Mouse (Mus musculus) adrenal gland, adult 8-10 months (tissue): Measurements from ENCODE around the gene Rbfox1. TPM values are rescaled to one million over a fixed set of nuclear protein-coding genes. Genes with fewer than 3 reads are reported as not detected.

Experiments used
- DNase-seq: peaks from one replicate; pipeline ENCODE4 v3.0.0; 2022
- total RNA-seq, 4 experiments: library from RNA; stranded (reverse); gene quantifications; 2 replicates each; pipeline ENCODE4 v1.2.4; 2022

Rbfox1 gene
- total RNA-seq, 4 experiments from 2014 or later = 1.3 to 4.0 (median 2.3) TPM

DNA sequence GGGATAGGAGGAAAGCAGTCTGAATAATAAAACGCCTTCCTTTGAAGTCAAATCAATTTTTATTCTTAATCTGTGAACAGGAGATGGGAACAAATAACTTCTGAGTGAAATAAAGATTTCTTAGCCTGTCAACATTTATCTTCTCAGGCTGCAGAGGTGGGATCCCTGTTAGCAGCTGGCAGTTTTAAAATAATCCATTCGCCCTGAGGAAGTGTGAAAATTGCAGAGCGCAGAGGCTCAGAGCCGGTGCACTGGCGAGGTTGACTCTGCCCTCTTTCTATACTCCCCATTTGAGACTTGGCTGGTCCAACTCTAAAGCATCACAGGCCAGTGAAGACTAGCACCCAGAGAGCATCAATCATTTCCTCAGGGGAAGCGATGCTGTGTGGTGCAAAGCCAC, 342.3 kb downstream of the Rbfox1 start:
- no peak for DNase-seq

DNA sequence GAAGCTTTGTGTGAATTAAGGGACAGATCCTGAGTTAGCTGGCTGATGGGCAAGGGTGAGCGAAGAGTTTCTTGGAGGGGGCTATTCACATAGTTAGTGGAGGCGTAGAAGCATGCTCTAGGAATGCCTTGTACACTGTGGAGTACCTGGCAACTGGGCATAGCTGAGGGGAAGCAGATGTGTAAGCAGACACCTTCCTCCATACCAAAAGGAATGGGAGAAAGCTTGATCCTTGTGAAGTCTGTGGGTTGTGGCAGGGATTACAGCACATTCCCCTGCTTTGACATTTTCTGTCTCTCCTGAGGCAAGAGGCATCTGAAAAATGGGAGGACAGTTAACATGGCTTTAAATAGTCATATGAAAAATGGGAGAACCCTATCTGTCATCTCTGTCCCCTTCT, 347.8 kb downstream of the Rbfox1 start:
- no peak for DNase-seq

DNA sequence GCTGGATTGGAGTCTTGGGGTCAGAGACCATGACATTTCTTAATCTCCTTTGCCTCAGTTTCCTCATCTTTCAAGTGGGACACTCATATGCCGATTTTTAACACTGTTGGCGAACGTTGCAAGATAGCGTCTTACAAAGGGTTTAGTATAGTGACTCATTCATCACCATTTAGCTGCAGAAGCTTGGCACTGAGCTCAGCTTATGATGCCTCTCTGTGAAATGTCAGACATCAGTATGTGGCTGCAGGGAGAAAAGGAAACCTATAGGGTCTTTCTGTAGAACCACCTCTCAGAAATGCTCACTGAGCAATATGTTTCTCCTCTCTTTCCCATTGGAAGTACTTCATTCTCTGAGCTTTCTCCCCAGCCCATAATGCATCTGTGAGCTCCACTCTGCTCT, 356.2 kb downstream of the Rbfox1 start:
- DNase-seq = no peak

DNA sequence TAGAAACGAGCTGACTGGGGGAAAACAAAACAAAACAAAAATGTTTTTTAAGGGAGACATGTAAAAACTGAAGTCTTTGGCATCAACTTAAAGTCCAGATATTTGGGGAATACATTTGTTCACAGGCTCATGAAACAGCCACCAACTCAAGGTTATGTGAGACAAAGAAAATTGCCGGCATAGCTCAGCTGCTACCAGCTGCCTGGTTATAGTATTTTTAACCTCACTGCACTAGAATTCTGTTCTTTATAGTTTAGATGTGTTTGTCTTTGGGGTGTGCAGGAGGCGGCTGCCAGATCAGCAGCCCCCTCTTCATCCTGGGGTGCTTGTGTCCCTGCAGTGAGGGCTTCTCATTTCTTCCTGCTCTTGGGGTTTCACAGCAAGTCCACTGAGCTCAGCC, 357.3 kb downstream of the Rbfox1 start:
- no peak for DNase-seq

DNA sequence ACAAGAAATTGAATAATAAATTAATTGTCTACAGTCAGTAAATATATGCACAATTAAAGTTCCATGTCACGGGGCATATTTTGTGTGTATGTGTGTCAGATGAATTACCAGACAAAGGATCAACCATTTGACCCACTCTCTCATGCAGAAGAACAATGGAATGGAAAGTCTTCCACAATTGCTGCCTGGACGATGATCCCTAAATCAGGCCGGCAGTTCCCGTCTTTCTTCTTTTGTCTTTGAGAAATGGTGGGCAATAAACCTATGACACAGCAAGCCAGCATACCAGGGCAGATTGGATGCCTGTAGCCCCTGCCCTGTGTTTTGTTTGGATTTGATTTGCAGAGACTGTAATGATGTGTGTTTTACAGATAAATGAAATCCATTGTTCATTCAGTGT, 362.4 kb downstream of the Rbfox1 start:
- DNase-seq = no peak

DNA sequence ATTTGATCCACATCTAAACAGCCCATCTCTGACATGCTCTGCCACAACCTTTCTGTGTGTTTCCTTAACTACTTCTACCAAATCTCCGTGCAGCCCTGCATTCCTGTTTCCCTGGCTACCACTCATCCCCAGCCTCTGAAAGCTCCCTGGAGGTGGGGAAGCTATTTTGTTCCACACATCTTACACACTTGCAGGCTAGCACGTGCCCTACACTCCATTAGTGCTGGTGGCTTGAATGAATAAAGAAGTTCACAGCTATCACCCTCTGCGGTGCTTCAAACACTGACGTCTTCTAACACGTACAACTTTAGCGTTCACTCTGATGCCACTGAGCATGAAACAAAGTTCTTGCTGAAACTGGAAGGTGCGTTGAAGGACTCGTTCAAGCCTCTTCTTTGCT, 379.4 kb downstream of the Rbfox1 start:
- no peak for DNase-seq

DNA sequence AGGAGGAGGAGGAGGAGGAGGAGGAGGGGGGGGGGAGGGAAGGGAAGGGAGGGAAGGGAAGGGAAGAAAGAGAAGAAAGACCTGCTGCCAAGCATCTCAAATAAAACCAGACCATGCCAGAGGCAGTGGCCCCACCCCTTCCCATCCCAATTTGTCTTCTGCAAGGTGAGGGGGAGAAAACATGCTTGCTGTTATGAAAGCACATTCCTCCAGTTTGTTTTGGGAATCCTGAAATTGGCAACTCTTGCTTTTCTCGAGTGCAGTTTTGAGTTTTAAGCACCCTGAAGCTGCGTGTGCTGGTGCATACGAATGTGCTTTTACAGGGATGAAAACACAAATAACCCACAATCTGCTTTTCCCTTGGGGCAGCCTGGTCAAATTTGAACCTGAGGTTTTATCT, 380.5 kb downstream of the Rbfox1 start:
- no peak for DNase-seq

DNA sequence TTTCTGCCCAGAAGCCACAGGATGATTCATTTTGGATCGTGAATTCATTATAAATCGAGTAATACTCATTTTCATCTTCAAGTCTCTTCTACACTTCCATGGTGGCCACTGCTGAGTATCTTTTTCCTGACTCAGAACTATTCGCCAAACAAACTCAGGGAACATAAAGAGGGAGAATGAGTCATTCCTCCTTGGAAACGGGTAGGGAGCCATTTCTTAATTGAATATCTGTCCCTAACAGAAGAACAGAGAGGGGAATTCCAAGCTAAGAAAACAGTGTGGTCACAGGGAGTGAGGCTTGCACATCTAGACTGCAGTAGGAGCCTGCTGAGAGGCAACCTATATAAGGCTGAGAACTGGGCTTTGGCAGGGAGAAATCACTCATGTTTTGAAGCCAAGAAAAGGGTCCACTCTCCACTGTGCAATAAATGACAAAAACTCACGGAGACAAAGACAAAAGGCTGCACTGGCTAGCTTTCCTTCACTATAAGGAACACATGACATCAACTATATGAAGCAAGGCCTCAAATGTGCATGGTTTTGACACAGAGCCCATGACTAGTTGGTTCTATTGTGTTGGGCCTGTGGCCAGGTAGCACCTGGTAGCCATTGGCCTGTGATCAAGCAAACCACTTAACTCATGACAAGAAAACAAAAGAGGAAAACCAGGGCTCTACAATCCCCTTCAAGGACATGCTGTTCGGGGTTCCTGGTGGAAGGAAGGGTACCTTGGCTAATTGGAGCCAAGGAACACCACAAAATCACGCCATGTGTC, 386.6 kb downstream of the Rbfox1 start:
- no peak for DNase-seq

DNA sequence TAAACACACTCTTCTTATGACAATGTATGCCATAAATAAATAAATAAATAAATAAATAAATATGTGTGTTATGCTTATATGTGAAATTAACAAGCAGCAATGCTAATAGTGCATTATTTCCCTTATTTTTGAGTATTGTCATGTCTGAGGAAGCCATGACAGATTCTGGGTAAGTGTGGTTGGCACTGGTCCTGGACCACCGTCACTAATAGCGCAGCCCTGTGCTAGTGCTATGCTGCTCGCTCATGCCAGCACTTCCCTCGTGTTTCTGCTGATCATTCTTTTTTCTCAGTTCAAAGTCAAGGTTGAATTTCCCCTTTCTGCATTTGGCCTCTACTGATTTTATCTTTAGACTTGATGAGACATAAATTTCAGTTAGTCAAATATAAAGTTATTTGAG, 398.3 kb downstream of the Rbfox1 start:
- no peak for DNase-seq

DNA sequence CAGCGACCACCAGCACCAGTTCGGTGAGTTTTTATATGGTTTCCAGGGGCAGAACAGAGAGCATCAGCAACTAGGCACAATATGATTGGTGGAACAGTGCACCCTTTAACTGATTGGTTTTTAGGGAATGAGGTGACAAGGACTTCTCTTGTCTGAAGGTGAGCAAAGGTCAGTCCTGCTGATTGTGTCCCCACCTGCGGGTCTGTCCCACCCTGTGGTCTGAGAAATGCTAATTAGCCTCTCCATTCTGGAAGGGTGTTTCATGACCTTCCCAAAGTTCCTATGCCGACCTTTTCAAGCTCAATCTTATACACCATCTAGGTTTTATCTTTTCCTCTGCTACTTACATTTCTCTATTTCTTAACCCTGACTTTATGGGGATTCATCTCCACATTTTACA, 399.2 kb downstream of the Rbfox1 start:
- DNase-seq = no peak

DNA sequence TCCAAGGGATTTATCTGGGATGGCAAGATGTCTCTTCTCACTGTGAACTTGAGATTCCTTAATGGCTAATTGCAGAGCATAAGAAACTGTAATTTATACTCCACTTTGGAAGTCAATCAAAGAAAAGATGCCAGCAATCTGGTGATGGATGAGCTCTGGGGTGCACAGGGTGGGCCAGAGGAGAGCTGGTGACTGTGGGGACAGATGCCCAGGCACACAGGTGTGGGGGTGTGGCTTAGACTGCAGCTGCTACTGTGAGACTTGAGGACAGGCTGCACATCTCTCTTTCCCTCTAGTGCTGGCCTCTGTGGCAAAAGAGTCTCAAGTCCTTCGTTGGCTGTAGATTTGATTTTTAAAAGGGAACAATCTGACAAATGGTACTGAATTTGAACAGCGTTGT, 402.5 kb downstream of the Rbfox1 start:
- no peak for DNase-seq

DNA sequence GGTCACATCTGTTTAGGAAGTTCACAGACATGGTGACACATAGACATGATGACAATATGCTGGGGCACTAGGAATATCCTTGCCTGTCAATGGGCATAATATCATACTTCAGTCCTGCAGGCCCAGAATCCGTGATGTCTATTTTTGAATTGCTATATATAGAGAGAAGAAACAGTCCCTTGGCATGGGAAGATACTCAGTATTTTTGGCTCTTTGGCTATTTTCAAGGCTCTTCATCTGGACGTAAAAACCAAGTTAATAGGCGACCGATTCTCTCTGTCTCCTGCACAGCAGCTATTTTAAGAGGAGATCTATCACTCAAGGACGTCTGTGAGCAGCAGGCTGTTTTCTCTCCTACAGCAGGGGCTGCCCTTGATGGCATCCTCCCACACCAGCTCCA, 415.0 kb downstream of the Rbfox1 start:
- no peak for DNase-seq

DNA sequence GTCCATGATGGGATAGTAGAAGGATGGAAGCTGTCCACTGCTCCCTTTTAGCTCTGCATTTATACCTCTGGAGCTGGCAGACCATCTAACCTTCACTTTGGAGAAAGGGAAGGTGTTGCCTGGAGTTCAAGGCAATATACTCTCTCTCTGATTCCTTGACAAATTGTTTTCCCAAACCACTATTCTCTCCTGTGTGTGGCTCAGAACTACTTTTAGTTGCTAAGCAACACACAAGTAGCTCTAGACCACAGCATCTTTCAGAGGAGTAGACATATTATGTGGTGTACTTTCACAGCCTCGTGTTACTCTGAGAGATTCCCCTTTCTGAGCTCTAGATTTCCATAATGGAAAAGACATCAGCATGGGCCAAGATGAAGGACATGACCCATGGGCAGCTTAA, 417.9 kb downstream of the Rbfox1 start:
- DNase-seq = no peak

DNA sequence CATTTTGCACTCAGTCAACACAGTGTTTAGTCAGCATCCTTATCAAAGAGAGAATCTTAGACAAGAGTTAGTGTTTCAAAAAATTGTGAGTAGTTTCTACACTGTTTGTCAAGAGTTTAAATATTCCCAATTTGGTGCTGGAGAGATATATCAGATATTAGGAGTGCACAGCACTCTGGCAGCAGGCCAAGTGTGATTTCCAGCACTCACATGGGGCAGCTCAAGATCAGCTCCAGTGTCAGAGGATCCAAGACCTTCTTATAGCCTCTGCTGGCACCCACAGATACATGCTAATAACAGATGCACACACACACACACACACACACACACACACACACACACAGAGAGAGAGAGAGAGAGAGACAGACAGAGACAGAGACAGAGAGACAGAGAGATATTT, 424.8 kb downstream of the Rbfox1 start:
- DNase-seq = no peak

DNA sequence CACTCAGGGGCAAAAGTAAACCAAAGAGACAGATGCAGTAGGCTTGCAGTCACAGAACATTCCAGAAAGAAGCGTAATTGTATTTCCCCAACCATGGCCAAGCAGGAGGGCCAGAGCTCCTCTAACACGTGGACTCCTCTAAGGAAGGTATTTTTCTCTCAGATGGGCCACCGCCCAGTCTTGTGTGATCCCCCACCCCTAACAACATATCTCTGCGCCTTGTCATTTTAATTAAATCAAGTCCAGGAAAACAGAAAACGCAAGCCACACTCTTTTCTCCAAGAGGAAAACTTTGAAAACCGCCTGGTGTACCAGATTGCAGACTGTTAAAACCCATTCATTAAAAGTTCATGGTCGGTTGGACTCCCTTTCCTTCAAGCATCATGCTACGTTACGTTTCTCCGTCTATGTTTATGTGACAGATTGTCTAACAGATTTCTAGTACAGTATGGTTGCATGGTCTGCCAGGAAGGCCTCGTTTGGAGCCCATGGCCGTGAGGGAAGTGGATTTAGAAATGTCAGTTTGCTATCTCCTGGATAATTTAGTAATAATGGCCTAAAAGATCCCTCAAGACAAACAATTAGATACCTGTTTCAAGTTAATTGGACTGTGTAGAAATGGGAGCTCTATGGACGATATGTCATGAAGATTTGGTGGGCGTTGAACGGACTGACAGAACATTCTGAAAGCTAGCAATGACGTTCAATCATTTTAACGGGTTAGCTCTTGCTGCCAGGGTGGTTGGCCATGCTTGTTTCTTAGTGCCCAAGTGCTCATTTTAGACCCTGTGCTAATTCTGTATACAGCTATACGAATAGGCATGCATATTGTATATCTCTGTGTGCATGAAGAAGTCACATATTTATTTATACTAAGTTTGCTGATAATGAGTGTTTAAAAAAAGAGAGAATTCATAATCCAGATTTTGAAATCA, 425.9 kb downstream of the Rbfox1 start:
- no peak for DNase-seq

DNA sequence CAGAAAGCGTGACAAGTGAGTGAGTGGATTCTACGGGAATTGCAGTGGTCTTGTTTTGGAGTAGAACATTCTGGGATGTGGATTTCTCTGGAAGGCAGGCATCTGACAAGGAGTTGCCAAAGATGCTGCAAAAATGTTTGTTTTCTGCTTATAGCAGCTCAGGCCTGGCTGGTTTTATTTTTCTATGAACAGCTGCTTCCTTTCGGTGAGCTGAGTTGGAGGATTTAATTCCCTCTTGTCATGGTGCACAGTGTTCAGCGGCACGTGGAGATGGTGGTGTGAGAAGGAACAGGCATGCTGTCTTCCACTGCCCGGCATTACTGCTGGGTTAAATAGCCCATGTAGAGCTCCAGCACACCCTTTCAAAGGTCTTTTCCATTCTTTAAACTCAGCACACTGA, 428.5 kb downstream of the Rbfox1 start:
- DNase-seq = no peak

DNA sequence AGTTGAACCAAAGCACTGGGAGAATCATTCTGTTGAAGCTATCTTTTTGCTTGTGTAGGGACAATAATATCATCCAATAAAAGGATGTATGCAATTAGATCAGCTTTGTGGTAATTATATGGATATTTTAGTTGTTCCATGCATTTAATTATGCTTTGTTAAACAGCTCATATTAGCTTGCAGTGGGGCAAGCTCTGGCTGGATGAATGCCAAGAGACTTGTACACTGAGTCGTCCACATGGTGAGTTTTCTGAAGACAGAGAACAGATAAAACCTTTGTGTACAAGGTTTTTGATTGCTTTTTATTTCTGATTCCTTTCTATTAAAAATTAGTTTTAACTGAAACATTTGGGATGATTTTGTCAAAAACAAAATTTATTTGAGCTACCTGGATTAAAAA, 439.7 kb downstream of the Rbfox1 start:
- DNase-seq = no peak

DNA sequence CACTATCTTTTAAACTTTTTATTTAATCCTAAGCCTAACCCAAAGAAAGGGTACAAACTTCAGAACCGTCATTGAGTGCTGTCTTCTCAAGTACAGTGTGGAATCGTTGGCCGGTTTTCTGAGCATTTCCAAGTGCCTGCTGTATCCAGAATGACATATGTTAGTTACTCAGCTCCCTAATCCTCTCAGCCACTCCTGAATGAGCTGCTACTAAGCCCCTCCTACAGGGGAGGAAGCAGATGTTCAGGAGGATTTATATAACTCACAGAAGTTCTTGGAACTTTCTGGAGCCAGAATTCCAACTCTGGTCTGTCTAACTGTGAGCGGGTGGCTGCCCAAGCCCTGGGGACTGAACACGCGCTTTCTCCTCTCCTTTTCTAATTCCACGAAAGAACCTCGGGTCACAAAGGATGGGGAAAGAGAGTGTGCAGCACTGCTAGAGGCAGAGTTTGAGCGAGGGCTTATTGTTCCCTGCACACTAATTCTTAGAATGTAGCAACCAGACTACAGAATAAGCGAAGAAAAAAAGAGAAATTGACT, 446.3 kb downstream of the Rbfox1 start:
- DNase-seq = no peak

DNA sequence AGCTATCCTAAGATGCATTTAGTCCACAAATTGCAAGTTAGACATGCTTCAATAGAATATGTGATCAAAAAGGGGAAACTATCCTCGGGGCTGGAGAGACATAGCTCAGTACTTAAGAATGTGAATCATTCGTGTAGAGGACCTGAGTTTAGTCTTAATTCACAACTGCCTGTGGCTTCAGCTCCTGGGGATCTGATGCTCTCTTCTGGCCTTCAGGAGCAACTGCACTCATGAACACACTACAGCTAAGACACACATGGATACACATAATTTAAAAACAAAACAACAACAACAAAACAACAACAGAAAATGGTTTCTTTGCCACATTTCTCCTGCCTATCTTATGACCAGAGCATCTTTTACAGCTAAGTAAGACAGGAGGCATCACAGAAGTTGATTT, 448.1 kb downstream of the Rbfox1 start:
- DNase-seq = no peak

DNA sequence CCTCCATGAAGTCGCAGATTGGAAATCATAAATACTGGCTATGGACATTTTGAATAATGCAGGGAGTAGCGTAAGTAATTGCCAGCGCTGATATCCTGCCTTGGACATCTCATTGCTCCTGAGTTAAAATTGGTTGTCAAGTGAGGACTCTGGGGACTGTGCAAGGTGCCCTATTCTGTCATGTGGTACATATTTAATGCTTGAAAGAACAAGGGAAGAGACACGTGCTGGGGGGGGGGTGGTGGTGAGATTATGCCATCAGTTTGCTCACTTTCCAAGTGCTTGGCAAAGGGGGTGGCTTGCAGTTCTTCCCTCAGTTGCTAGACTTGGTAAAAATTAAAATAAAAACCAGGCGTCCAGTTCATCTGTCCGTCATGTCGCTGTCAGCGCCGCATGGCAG, 462.9 kb downstream of the Rbfox1 start:
- DNase-seq = no peak

DNA sequence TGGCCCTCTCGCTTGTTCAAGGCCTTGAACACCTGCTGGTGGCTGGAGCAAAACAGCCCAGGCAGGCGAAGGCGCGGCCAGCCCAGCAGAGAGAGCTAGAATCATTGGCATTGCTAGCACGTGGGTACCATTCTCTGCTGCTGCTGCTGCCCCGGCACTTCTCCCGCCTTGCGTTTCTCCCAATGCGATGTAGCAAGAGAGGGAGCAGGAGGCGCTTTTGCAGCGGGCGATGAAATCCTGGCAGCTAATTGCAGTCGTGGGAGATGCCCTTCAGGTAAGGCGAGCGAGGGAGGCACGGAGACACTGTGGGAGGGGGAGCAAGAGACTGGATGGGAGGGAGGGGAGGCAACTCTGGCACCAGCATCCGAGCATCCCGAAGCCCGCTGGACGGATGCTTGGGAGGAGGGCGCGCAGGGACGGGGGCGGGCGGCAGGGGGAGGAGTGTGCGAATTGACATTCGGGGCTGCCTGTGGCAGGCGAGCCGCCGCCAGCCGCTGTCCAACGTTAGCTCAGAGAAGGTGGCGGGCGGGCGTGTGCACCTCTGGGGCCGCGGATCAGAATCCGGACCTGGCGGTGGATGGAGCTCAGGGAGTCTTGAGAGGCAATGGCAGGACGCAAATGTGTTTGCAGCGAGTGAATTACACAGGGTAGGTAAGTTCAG, 463.6 kb downstream of the Rbfox1 start:
- DNase-seq = peak; percentile 2

DNA sequence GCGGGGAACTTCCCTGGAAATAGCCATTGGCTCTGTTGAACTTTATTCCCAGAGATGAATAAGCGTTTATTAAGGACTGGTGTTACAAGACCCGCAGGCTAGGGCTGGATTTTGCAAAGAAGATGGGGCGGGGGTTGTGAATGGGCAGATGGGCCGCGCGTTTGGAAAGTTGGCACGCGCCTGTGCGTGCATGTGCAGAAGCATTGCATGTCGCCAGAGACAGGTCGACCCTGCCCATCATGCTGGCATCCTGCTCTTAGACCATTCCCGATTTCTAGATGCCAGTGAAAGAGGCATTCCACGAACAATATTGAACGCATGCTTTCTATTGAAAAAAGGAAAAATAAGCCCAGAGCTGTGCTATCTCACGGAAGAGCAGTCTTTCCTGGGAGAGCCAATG, 464.2 kb downstream of the Rbfox1 start:
- no peak for DNase-seq

DNA sequence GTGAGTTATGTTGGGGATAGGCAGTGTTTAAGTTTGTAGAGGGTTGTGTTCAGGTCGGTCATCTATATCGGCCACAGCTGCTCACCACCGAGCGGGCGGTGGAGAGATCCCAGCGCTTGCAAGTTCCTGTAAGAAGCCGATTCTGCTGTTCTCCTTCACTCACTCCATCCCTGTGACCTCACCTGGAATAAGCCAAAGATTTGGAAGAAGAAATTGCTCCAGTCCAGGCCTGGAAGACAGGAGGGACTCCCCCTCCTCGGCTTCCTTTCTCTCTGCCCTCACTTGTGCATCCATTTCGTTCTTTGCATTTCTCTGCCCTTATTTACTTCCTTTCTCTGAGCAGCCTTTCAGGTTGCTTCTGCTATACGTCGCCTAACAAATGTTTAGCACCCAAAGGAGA, 465.1 kb downstream of the Rbfox1 start:
- DNase-seq = no peak
